Mouse (Mus musculus) heart, postnatal 4 days (tissue): ENCODE results near the gene Shisa7. TPM values are rescaled to one million over a fixed set of nuclear protein-coding genes. Genes with fewer than 3 reads are reported as not detected.
"Not testable (repeated sequence)": the region's sequence is repeated elsewhere in the genome, so short reads cannot be mapped to it uniquely, and the experiment has no call there.

Source experiments
- DNase-seq: peaks from one replicate; pipeline ENCODE4 v3.0.0; 2021
- total RNA-seq, 2 experiments: library from RNA; stranded (reverse); gene quantifications; 2 replicates each; pipeline ENCODE4 v1.2.3; 2021

The Shisa7 gene
- total RNA-seq, 2 experiments from 2014 or later = 0.20 TPM; not detected in 1

- DNase-seq = peak; percentile 57
These were observed 417 bp upstream of the Shisa7 start for GRCm38 (mm10) chr7:4844917-4845309.

- DNase-seq = no peak
These were observed 772 bp downstream of the Shisa7 start for GRCm38 (mm10) chr7:4843604-4844244.

GRCm38 (mm10) chr7:4842634-4843131, 1.8 kb downstream of the Shisa7 start:
- DNase-seq = no peak

GRCm38 (mm10) chr7:4842077-4842476, 2.4 kb downstream of the Shisa7 start:
- no peak for DNase-seq

- no peak for DNase-seq
These were observed 6.9 kb downstream of the Shisa7 start for GRCm38 (mm10) chr7:4837639-4838038.

GRCm38 (mm10) chr7:4836351-4836792, 8.1 kb downstream of the Shisa7 start:
- DNase-seq = peak; percentile 67

- DNase-seq = no peak
These were observed 8.7 kb downstream of the Shisa7 start for GRCm38 (mm10) chr7:4835631-4836327.

- no peak for DNase-seq
These were observed 14.0 kb downstream of the Shisa7 start for GRCm38 (mm10) chr7:4830476-4830875.

GRCm38 (mm10) chr7:4825365-4825764, 19.1 kb downstream of the Shisa7 start:
- no peak for DNase-seq

GRCm38 (mm10) chr7:4822162-4822907, 22.2 kb downstream of the Shisa7 start:
- DNase-seq = no peak

GRCm38 (mm10) chr7:4821690-4822089, 22.8 kb downstream of the Shisa7 start:
- DNase-seq = no peak

GRCm38 (mm10) chr7:4820925-4821324, 23.6 kb downstream of the Shisa7 start:
- not testable (repeated sequence) for DNase-seq

GRCm38 (mm10) chr7:4816559-4816958, 27.9 kb downstream of the Shisa7 start:
- DNase-seq = no peak

- no peak for DNase-seq
These were observed 31.2 kb downstream of the Shisa7 start for GRCm38 (mm10) chr7:4813105-4813791.

- peak; percentile 98 for DNase-seq
These were observed 32.0 kb downstream of the Shisa7 start, which contains the start of gene Ube2s for GRCm38 (mm10) chr7:4812303-4813104. Ube2s (minus strand) TSS chr7:4812590.

- no peak for DNase-seq
These were observed 32.6 kb downstream of the Shisa7 start for GRCm38 (mm10) chr7:4811842-4812302.

- not testable (repeated sequence) for DNase-seq
These were observed 33.4 kb downstream of the Shisa7 start for GRCm38 (mm10) chr7:4811131-4811530.

- peak; percentile 33 for DNase-seq
These were observed 37.8 kb downstream of the Shisa7 start for GRCm38 (mm10) chr7:4806716-4807115.

- DNase-seq = no peak
These were observed 42.2 kb downstream of the Shisa7 start for GRCm38 (mm10) chr7:4802247-4802646.

GRCm38 (mm10) chr7:4795767-4796433, 48.6 kb downstream of the Shisa7 start:
- DNase-seq = no peak
